In genomic region chr6:93395952-93396351, GRCm38 (mm10) we compare ENCODE assay signal across 14 mouse cellular contexts.
A peak's percentile ranks its signal among the peaks of the same experiment; 100 is the strongest.
DNase-seq lines count a peak whose midpoint lies in the region; ATAC-seq and TF ChIP-seq lines count a peak whose summit lies in the region.
"Had no signal": no experiment of that assay in that cellular context is flagged by ENCODE, and none has a peak within 500 bp of the region (broad histone marks: within the 10 kb centered on the region; RNA-seq: fewer than 3 reads in every experiment).

No protein-coding gene starts in this region.

- no peaks in the 10 kb centered on the region for H3K4me1 ChIP-seq in liver, adult 2 months (ENCODE audit: control insufficient read depth, insufficient read depth, low read length)
- H3K4me1 ChIP-seq in liver, embryonic 11.5 days (replicated peaks; ENCODE audit: control insufficient read depth, insufficient read depth, low read length): no peaks in the 10 kb centered on the region
- peaks cover 11% of the 10 kb centered on the region; the same call in 1 of the 2 replicates for H3K4me1 ChIP-seq in limb, embryonic 14.5 days (ENCODE audit: control insufficient read depth, insufficient read depth, low read length)
- H3K4me1 ChIP-seq in intestine, embryonic 16.5 days (ENCODE audit: control insufficient read depth, insufficient read depth, low read length): no peaks in the 10 kb centered on the region
- H3K4me1 ChIP-seq: embryonic facial prominence, embryonic 12.5 days; liver, embryonic 15.5 days had no signal

- no peaks in the 10 kb centered on the region for H3K36me3 ChIP-seq in liver, adult 2 months (ENCODE audit: control insufficient read depth, insufficient read depth, low read length)
- H3K36me3 ChIP-seq in liver, embryonic 11.5 days (ENCODE audit: control insufficient read depth, insufficient read depth, low read length): no peaks in the 10 kb centered on the region
- no peaks in the 10 kb centered on the region for H3K36me3 ChIP-seq in limb, embryonic 14.5 days (ENCODE audit: control insufficient read depth, insufficient read depth, low read length)
- H3K36me3 ChIP-seq in intestine, embryonic 16.5 days (ENCODE audit: control insufficient read depth, insufficient read depth, low read length): no peaks in the 10 kb centered on the region
- H3K36me3 ChIP-seq: embryonic facial prominence, embryonic 12.5 days; heart, embryonic 13.5 days; liver, embryonic 15.5 days; midbrain, embryonic 10.5 days had no signal

- WGBS in liver, adult 2 months: 75% methylated on average over 7 of the region's 7 CpGs
- 55% methylated on average over 7 of the region's 7 CpGs for WGBS in liver, embryonic 11.5 days
- 31% methylated on average over 7 of the region's 7 CpGs for WGBS in limb, embryonic 14.5 days
- WGBS in intestine, embryonic 16.5 days: 45% methylated on average over 7 of the region's 7 CpGs

- ATAC-seq in liver, embryonic 11.5 days (replicated peaks; ENCODE audit: low FRiP score): no peak
- no peak for ATAC-seq in limb, embryonic 14.5 days (ENCODE audit: low FRiP score, low read depth)
- ATAC-seq in intestine, embryonic 16.5 days: no peak

- no peak overlapping the region for H3K4me2 ChIP-seq in liver, embryonic 11.5 days
- H3K4me2 ChIP-seq in limb, embryonic 14.5 days (replicated peaks; ENCODE audit: low read depth, low read length, severe bottlenecking): no peak overlapping the region
- H3K4me2 ChIP-seq in intestine, embryonic 16.5 days (ENCODE audit: low read depth, low read length): no peak overlapping the region
- H3K4me2 ChIP-seq: embryonic facial prominence, embryonic 12.5 days; heart, embryonic 13.5 days; liver, embryonic 15.5 days had no signal

- no peaks in the 10 kb centered on the region for H3K79me2 ChIP-seq in liver, adult 2 months (ENCODE audit: control insufficient read depth, insufficient read depth, low read length)

- H3K9me3 ChIP-seq in liver, embryonic 11.5 days (ENCODE audit: control insufficient read depth, low read length): no peaks in the 10 kb centered on the region
- no peaks in the 10 kb centered on the region for H3K9me3 ChIP-seq in limb, embryonic 14.5 days (ENCODE audit: control insufficient read depth, low read length)
- no peaks in the 10 kb centered on the region for H3K9me3 ChIP-seq in intestine, embryonic 16.5 days (ENCODE audit: control insufficient read depth, low read length)
- H3K9me3 ChIP-seq: embryonic facial prominence, embryonic 12.5 days; heart, embryonic 13.5 days; liver, embryonic 15.5 days; midbrain, embryonic 10.5 days had no signal

- H3K4me3 ChIP-seq in liver, adult 2 months (ENCODE audit: insufficient read depth, low read depth, low read length): no peak overlapping the region
- H3K4me3 ChIP-seq in liver, embryonic 11.5 days (ENCODE audit: low read depth, low read length): no peak overlapping the region
- H3K4me3 ChIP-seq in limb, embryonic 14.5 days (replicated peaks; ENCODE audit: low read length): no peak overlapping the region
- no peak overlapping the region for H3K4me3 ChIP-seq in intestine, embryonic 16.5 days (ENCODE audit: low read length)
- H3K4me3 ChIP-seq: embryonic facial prominence, embryonic 12.5 days; heart, embryonic 13.5 days; left cerebral cortex, adult 2 months; liver, embryonic 15.5 days; midbrain, embryonic 10.5 days had no signal

- no peak for TF ChIP-seq POLR2A in liver, adult 2 months (IDR thresholded peaks at IDR 0.05; ENCODE audit: extremely low read depth, insufficient read depth, low read length)
- TF ChIP-seq POLR2A in limb, embryonic 14.5 days (IDR thresholded peaks at IDR 0.05; ENCODE audit: borderline replicate concordance, extremely low read depth, insufficient read depth, insufficient read length): no peak

- no peaks in the 10 kb centered on the region for H3K27me3 ChIP-seq in liver, adult 2 months (ENCODE audit: control insufficient read depth, insufficient read depth, low read length)
- H3K27me3 ChIP-seq in liver, embryonic 11.5 days (replicated peaks; ENCODE audit: control insufficient read depth, insufficient read depth, low read length): no peaks in the 10 kb centered on the region
- no peaks in the 10 kb centered on the region for H3K27me3 ChIP-seq in limb, embryonic 14.5 days (ENCODE audit: control insufficient read depth, insufficient read depth, low read length)
- no peaks in the 10 kb centered on the region for H3K27me3 ChIP-seq in intestine, embryonic 16.5 days (replicated peaks; ENCODE audit: control insufficient read depth, insufficient read depth, low read length)
- H3K27me3 ChIP-seq: embryonic facial prominence, embryonic 12.5 days; heart, embryonic 13.5 days; liver, embryonic 15.5 days had no signal

- no peak overlapping the region for H3K9ac ChIP-seq in liver, adult 2 months (ENCODE audit: low read depth, low read length)
- H3K9ac ChIP-seq in liver, embryonic 11.5 days (ENCODE audit: low read depth, low read length): no peak overlapping the region
- no peak overlapping the region for H3K9ac ChIP-seq in limb, embryonic 14.5 days (ENCODE audit: low read depth, low read length, severe bottlenecking)
- H3K9ac ChIP-seq in intestine, embryonic 16.5 days (ENCODE audit: low read depth, low read length): no peak overlapping the region
- H3K9ac ChIP-seq: embryonic facial prominence, embryonic 12.5 days; heart, embryonic 13.5 days; liver, embryonic 15.5 days had no signal

- H3K27ac ChIP-seq in liver, adult 2 months (replicated peaks; ENCODE audit: insufficient read depth, low read depth, low read length): no peak overlapping the region
- H3K27ac ChIP-seq in liver, embryonic 11.5 days (ENCODE audit: low read depth, low read length): no peak overlapping the region
- H3K27ac ChIP-seq in limb, embryonic 14.5 days (replicated peaks; ENCODE audit: low read depth, low read length): peak overlapping the region; percentile 34; the same call in 1 of the 2 replicates
- H3K27ac ChIP-seq in intestine, embryonic 16.5 days (ENCODE audit: low read length): no peak overlapping the region
- H3K27ac ChIP-seq: embryonic facial prominence, embryonic 12.5 days; heart, embryonic 13.5 days; left cerebral cortex, adult 2 months; liver, embryonic 15.5 days; midbrain, embryonic 10.5 days had no signal

- DNase-seq in embryo, embryonic 10 days (ENCODE audit: low spot score): peak; percentile 29
- no peak for DNase-seq in embryo, embryonic 9.5 days (ENCODE audit: extremely low spot score)
- DNase-seq in liver, adult 2 months (ENCODE audit: extremely low read depth, low read depth, low spot score): peak; percentile 49
- no peak for DNase-seq in liver, embryonic 11.5 days (ENCODE audit: low spot score)
- peak; percentile 26 to 27 for DNase-seq in kidney, adult 8-10 months
- no peak for DNase-seq in limb, embryonic 14.5 days (ENCODE audit: low spot score)
- no peak for DNase-seq in spleen, adult 18-20 months
- DNase-seq: cerebellum, adult 11-12 months had no signal

- no peak for TF ChIP-seq CTCF in liver, adult 2 months (IDR thresholded peaks at IDR 0.05; ENCODE audit: low read depth, low read length)

Comparison
In these comparisons a context has a peak if more than half of its experiments do, and no peak if none do; other contexts are left out.
1. DNase-seq: peak in embryo, embryonic 10 days (single experiment), liver, adult 2 months (single experiment) and kidney, adult 8-10 months (2 of 2); none in embryo, embryonic 9.5 days (single experiment), liver, embryonic 11.5 days (single experiment), limb, embryonic 14.5 days (single experiment) and spleen, adult 18-20 months (0 of 2).